Mouse (Mus musculus) olfactory bulb, adult 2 months (tissue): ENCODE measurements around the gene 1700001J03Rik. TPM values are rescaled to one million over a fixed set of nuclear protein-coding genes. Genes with fewer than 3 reads are reported as not detected.

Experiments
- H3K27ac ChIP-seq: fragments of 200-500 bp; 2 replicates; pipeline ENCODE4 v1.5.1; 2012; ENCODE audit warnings: low read depth, low read length; ENCODE audit not compliant: insufficient read depth
- H3K4me1 ChIP-seq: fragments of 200-500 bp; 2 replicates; pipeline ENCODE4 v1.6.1; 2012; ENCODE audit warnings: low read length; ENCODE audit not compliant: control insufficient read depth, insufficient read depth
- H3K4me3 ChIP-seq: fragments of 200-500 bp; 2 replicates; pipeline ENCODE4 v1.5.1; 2012; ENCODE audit warnings: mild to moderate bottlenecking, low read depth, low read length, moderate library complexity; ENCODE audit not compliant: insufficient read depth
- CTCF ChIP-seq: fragments of 200-500 bp; IDR thresholded peaks from 2 replicates; pipeline ENCODE4 v1.5.1; 2012; ENCODE audit warnings: low read depth, mild to moderate bottlenecking, low read length, moderate library complexity; ENCODE audit not compliant: insufficient read depth
- POLR2A ChIP-seq: fragments of 200-500 bp; IDR thresholded peaks from 2 replicates; pipeline ENCODE4 v1.6.1; 2012; ENCODE audit warnings: mild to moderate bottlenecking, low read depth, low read length, moderate library complexity; ENCODE audit not compliant: insufficient read depth
- WGBS: fragments of 180-500 bp; shearing (Covaris S2); methylation state at CpG from one replicate; pipeline ENCODE4 v1.1.7; 2018; 5-methylcytosine and 5-hydroxymethylcytosine counted together
- polyA plus RNA-seq: library from polyadenylated mRNA; stranded (reverse); fragments of >200 nt; gene quantifications from 2 replicates; pipeline ENCODE4 v1.2.4, GENCODE M21; 2012; ENCODE audit warnings: low replicate concordance; ENCODE audit not compliant: missing spikeins, insufficient read depth, insufficient read length

1700001J03Rik gene
- polyA plus RNA-seq, 1 experiment, result not detected

DNA sequence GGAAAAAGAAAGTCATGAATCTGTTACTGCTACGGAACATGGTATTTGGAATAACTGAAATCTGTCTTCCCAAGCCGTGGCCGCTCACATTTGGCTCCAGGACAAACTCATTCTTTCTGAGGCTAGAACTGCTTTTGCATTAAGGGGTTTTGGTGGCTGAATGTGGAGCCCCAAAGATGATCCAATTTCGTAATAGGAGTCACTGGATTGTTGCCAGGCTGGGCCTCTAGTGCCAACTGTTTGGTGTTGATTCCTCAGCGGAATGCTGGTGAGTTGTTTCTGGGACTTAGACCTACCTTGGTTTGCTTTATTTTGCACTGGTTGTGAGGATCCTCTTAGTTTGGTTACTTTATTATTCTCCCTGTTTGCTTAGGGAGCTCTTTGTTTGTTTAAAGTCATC is 38.7 kb upstream of the 1700001J03Rik start:
- TF ChIP-seq POLR2A (no peak), CTCF (no peak)
- WGBS, result 85% methylated on average over 5 of the region's 5 CpGs
- Histone ChIP-seq H3K4me1 (no peaks in the 10 kb centered on the region), H3K27ac (no peak overlapping the region), H3K4me3 (no peak overlapping the region)

- WGBS, result 28% methylated on average over 6 of the region's 6 CpGs
Measured at GRCm38 (mm10) chr5:146221722-146222121, 36.6 kb upstream of the 1700001J03Rik start.

GRCm38 (mm10) chr5:146220879-146221714 is 36.0 kb upstream of the 1700001J03Rik start, which contains the start of gene Rnf6:
Gene Rnf6 (minus strand): TSS chr5:146221555.
- H3K4me1 ChIP-seq, result no peaks in the 10 kb centered on the region
- H3K27ac ChIP-seq, result peak within 1 kb of the TSS; percentile 98
- H3K4me3 ChIP-seq, result peak within 1 kb of the TSS; percentile 97
- TF ChIP-seq POLR2A (peak; percentile 51), CTCF (0 out of 2 replicates have a peak, but pooled peaks have one; percentile 11)
- WGBS, result 1% methylated on average over 67 of the region's 67 CpGs

More at GRCm38 (mm10) chr5:146221722-146222121, 36.6 kb upstream of the 1700001J03Rik start:
- Histone ChIP-seq H3K27ac (peak overlapping the region; percentile 98), H3K4me1 (no peaks in the 10 kb centered on the region), H3K4me3 (peak overlapping the region; percentile 97; the same call in 1 of the 2 replicates)
- no peak for TF ChIP-seq POLR2A
- TF ChIP-seq CTCF, result no peak

DNA sequence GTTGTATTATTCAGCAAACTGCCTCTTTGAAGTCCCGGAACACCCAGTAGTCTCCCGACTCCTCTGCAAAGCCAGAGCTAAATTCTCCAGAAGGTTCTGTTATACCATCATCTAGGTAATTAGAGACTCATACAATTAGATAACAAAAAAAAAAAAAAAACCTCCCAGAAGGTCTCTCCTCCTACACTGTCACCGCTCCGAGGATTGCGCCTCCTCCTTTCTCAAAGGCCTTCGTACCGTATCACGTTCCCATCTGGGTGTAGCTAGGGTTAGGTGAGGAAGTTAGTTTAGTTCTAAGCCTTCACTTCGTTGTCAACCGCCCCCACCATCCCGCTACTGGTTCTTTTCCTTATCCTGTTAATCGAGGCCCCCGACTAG is 35.4 kb upstream of the 1700001J03Rik start:
- WGBS, result 2% methylated on average over 13 of the region's 13 CpGs

DNA sequence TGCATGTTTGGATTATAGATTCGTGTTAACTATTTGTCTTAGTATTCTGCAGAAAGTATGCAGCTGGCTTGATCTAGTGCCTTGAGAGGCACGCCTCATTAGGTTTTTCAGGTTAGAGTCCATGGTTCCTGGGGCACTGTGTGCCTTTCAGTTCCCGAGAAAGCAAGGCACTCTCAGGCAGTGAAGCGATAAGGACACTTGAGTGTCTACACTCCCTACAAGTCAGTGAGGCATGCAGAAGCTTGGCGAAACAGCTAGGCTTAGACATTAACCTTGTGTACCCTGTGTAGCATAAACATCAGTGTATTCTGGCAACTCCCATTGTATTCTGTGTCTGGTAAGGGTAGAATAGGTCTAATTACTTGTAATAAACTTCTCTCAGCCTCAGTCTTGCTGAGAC is 20.4 kb upstream of the 1700001J03Rik start:
- TF ChIP-seq POLR2A, result no peak
- no peak for TF ChIP-seq CTCF
- no peak overlapping the region for H3K27ac ChIP-seq
- no peaks in the 10 kb centered on the region for H3K4me1 ChIP-seq
- H3K4me3 ChIP-seq, result no peak overlapping the region
- WGBS, result 91% methylated on average over 5 of the region's 5 CpGs

More for the DNA sequence above, 35.4 kb upstream of the 1700001J03Rik start:
- TF ChIP-seq POLR2A (no peak), CTCF (no peak)
- peak overlapping the region; percentile 65 for H3K4me3 ChIP-seq
- no peaks in the 10 kb centered on the region for H3K4me1 ChIP-seq
- 0 out of 2 replicates have a peak overlapping the region, but pooled peaks have one; percentile 3 for H3K27ac ChIP-seq

DNA sequence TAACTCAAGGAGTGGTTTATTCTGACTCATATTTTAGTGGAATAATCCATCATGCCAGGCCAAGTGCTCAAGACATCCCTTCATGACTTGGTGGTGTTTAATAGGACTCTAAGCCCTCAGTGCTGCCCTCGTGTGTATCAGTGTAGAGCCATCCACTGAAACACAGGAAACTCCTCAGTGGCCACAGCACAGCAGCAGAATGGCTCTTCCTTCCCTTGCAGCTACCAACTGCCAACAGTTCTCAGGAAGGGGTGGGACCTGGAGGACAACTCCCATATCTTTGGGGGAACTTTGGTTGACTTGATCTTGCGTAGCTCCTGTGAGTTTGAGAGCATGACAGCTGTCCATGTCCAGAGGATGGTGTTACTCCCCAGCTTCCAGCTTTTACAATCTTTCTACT is 18.8 kb upstream of the 1700001J03Rik start:
- TF ChIP-seq CTCF, result no peak
- TF ChIP-seq POLR2A, result no peak
- Histone ChIP-seq H3K27ac (no peak overlapping the region), H3K4me1 (no peaks in the 10 kb centered on the region), H3K4me3 (no peak overlapping the region)
- WGBS, result 82% methylated on average over 2 of the region's 2 CpGs

DNA sequence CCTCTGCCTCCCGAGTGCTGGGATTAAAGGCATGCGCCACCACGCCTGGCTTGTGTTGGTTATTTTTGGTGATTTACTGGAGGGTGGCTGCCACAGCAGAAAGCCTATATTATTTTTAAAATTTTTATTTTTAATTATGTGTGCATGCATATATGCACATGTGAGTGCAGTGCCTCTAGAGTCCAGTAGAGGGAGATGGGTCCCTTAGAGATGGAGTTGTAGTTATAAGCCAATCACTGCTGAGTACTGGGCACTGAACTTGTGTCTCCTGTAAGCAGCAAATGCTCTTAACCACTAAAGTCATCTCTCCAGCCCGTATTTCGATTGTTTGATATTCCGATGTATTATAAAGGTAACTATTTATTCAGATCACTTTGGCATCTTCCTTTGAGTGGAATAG is 15.5 kb upstream of the 1700001J03Rik start:
- WGBS, result 99% methylated on average over 6 of the region's 6 CpGs
- no peak overlapping the region for H3K4me3 ChIP-seq
- H3K27ac ChIP-seq, result no peak overlapping the region
- TF ChIP-seq POLR2A (no peak), CTCF (no peak)
- no peaks in the 10 kb centered on the region for H3K4me1 ChIP-seq

DNA sequence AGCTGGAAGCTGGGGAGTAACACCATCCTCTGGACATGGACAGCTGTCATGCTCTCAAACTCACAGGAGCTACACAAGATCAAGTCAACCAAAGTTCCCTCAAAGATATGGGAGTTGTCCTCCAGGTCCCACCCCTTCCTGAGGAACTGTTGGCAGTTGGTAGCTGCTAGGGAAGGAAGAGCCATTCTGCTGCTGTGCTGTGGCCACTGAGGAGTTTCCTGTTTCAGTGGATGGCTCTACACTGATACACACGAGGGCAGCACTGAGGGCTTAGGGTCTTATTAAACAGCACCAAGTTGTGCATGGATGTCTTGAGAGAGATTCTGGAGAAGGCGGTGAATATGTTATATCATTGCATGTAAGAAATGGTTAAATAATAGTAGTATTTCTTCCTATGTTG is 14.4 kb upstream of the 1700001J03Rik start:
- Histone ChIP-seq H3K4me3 (no peak overlapping the region), H3K4me1 (no peaks in the 10 kb centered on the region), H3K27ac (no peak overlapping the region)
- TF ChIP-seq POLR2A (no peak), CTCF (no peak)
- 79% methylated on average over 2 of the region's 2 CpGs for WGBS

GRCm38 (mm10) chr5:146199073-146199472 is 14.0 kb upstream of the 1700001J03Rik start:
- TF ChIP-seq CTCF, result no peak
- no peak for TF ChIP-seq POLR2A
- Histone ChIP-seq H3K4me1 (no peaks in the 10 kb centered on the region), H3K27ac (no peak overlapping the region), H3K4me3 (no peak overlapping the region)

- TF ChIP-seq POLR2A, result no peak
- TF ChIP-seq CTCF, result no peak
- H3K4me3 ChIP-seq, result no peak overlapping the region
- no peaks in the 10 kb centered on the region for H3K4me1 ChIP-seq
- no peak overlapping the region for H3K27ac ChIP-seq
- WGBS, result 84% methylated on average over 8 of the region's 8 CpGs
Measured at GRCm38 (mm10) chr5:146193360-146193759, 8.3 kb upstream of the 1700001J03Rik start.
